Mouse (Mus musculus) liver, embryonic 16.5 days (tissue): ENCODE measurements around the gene Tcf7l2. TPM values are rescaled to one million over a fixed set of nuclear protein-coding genes. Genes with fewer than 3 reads are reported as not detected.

Experiments
- ATAC-seq: fragments of 200-750 bp; cut with Nextera tagmentation; 2 replicates; pipeline ENCODE4 v1.8.0; 2017; ENCODE audit warnings: low read depth, mild to moderate bottlenecking, moderate number of reproducible peaks, moderate library complexity
- H3K27ac ChIP-seq: fragments of 300-500 bp; sonication (generic); 2 replicates; pipeline ENCODE4 v1.5.1; 2014; ENCODE audit warnings: mild to moderate bottlenecking, low read length
- H3K27me3 ChIP-seq: fragments of 300-500 bp; sonication (generic); 2 replicates; pipeline ENCODE4 v1.6.1; 2014; ENCODE audit warnings: low read depth, low read length, mixed read lengths; ENCODE audit not compliant: control insufficient read depth, insufficient read depth
- H3K36me3 ChIP-seq: fragments of 300-500 bp; sonication (generic); 2 replicates; pipeline ENCODE4 v1.6.1; 2014; ENCODE audit warnings: mild to moderate bottlenecking; ENCODE audit not compliant: control insufficient read depth, insufficient read depth
- H3K4me1 ChIP-seq: fragments of 300-500 bp; sonication (generic); 2 replicates; pipeline ENCODE4 v1.6.1; 2014; ENCODE audit warnings: low read depth, low read length, mixed read lengths; ENCODE audit not compliant: control insufficient read depth
- H3K4me2 ChIP-seq: fragments of 300-500 bp; sonication (generic); 2 replicates; pipeline ENCODE4 v1.6.1; 2014; ENCODE audit warnings: low read depth, low read length, mixed read lengths
- H3K4me3 ChIP-seq: fragments of 300-500 bp; sonication (generic); 2 replicates; pipeline ENCODE4 v1.5.1; 2014; ENCODE audit warnings: low read depth, mild to moderate bottlenecking, low read length
- H3K9ac ChIP-seq: fragments of 300-500 bp; sonication (generic); 2 replicates; pipeline ENCODE4 v1.6.1; 2014; ENCODE audit warnings: low read depth, low read length
- H3K9me3 ChIP-seq: fragments of 300-500 bp; sonication (generic); replicated peaks from 2 replicates; pipeline ENCODE4 v1.6.1; 2016; ENCODE audit warnings: low read length; ENCODE audit not compliant: control insufficient read depth
- WGBS: fragments of 180-500 bp; shearing (Covaris S2); extraction: QIAGEN DNeasy Blood & Tissue Kit; methylation state at CpG from one replicate; pipeline ENCODE4 v1.1.7; 2014; ENCODE audit not compliant: insufficient replicate concordance; 5-methylcytosine and 5-hydroxymethylcytosine counted together
- polyA plus RNA-seq: library from polyadenylated mRNA; unstranded; fragments of >200 nt; fragmentation: Nextera tagmentation; extraction: Ambion mirVana; gene quantifications from 2 replicates; pipeline ENCODE4 v1.2.1, GENCODE M21; 2015

Gene Tcf7l2
- polyA plus RNA-seq, 1 experiment from 2014 or later, result 20.7 TPM

DNA sequence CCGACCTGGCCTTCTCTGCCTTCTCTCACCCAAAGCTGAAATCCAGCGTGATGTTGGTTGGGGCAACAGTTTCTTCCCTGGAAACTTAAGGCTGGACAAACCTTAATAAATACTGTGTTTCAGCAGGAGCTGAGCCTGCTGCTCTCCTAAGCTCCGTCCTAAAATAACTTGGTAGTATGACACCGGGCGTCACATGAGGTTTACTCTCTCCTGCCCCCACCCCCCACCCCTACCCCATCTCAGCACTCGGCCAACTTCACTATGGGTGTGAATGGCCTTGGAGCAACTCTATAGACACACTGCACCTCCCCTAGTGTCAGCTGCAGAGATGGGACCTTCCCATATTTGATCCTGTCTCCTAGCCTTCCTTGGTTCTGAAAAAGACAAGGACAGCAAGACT, 15.8 kb downstream of the Tcf7l2 start:
- 60% methylated on average over 6 of the region's 6 CpGs for WGBS
- no peak overlapping the region for H3K4me2 ChIP-seq
- no peak overlapping the region for H3K4me3 ChIP-seq
- no peaks in the 10 kb centered on the region; the same call in 1 of the 2 replicates for H3K4me1 ChIP-seq
- H3K9ac ChIP-seq, result no peak overlapping the region
- H3K9me3 ChIP-seq, result no peaks in the 10 kb centered on the region
- H3K27ac ChIP-seq, result no peak overlapping the region
- no peaks in the 10 kb centered on the region for H3K36me3 ChIP-seq
- H3K27me3 ChIP-seq, result no peaks in the 10 kb centered on the region
- ATAC-seq, result no peak

DNA sequence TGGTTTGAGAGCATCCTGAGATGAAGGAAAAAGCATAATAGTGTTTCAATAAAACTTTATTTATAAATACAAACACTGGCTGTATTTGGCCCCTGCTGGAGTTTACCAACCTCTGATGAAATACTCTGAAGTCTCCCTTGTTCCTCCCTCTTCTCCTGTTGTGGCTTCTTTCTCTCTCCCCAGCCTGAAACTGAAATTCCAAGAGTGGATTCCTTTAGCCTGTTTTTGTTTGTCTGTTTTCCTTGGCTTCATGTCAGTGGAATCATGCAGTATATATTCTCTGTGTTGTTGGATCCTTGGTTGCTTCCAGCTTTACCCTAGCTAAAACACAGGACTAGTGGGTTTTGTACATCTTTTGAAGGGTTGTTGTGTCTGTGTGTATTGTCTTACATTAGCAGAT, 16.5 kb downstream of the Tcf7l2 start:
- Histone ChIP-seq H3K36me3 (no peaks in the 10 kb centered on the region), H3K4me1 (no peaks in the 10 kb centered on the region; the same call in 1 of the 2 replicates)
- no peak for ATAC-seq

DNA sequence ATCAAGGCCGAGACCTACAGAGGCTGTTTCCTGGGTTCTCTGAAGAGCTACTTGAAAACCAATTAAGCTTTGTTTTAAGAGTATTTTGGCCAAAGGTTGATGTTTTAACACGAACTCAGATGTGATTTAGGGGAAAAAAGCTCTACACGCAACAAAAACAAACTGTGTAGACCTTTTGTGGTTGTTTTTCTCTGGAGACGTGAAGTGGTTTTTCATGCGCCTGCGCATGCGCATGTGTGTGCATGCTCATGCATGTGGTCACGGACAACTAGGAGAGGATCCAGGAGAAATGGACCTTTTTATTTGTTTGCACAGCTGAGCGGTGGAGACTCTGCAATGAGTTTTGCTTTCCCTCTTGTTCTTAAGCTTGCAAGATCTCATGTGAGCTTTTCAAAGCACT, 17.4 kb downstream of the Tcf7l2 start:
- no peak overlapping the region for H3K27ac ChIP-seq
- H3K4me2 ChIP-seq, result no peak overlapping the region
- H3K9me3 ChIP-seq, result no peaks in the 10 kb centered on the region
- ATAC-seq, result no peak
- no peaks in the 10 kb centered on the region for H3K36me3 ChIP-seq
- no peak overlapping the region for H3K4me3 ChIP-seq
- 73% methylated on average over 9 of the region's 9 CpGs for WGBS
- no peaks in the 10 kb centered on the region for H3K27me3 ChIP-seq
- H3K4me1 ChIP-seq, result no peaks in the 10 kb centered on the region; the same call in 1 of the 2 replicates
- no peak overlapping the region for H3K9ac ChIP-seq

More for the DNA sequence above, 16.5 kb downstream of the Tcf7l2 start:
- Histone ChIP-seq H3K9me3 (no peaks in the 10 kb centered on the region), H3K27me3 (no peaks in the 10 kb centered on the region), H3K4me3 (no peak overlapping the region), H3K9ac (no peak overlapping the region), H3K27ac (no peak overlapping the region), H3K4me2 (no peak overlapping the region)

DNA sequence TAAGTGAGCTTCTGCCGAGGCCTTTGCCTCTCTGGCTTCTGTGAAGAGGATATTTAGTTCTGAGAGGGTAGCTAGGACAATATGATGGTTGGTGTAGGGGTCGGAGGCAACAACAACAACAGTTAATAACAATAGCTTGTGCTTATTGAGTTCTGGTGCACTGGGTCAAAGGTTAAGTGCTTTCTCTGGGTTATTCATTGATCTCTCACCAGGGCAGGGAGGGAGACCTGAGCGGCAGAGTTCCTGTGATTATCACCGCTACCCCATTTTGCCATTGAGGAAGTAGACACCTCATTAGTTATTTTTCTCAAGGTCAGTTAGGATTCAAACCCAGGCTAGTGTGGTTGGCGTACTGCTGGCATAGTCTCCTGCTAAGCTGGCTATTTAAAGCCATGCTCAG, 19.5 kb downstream of the Tcf7l2 start:
- ATAC-seq, result no peak
- Histone ChIP-seq H3K4me1 (no peaks in the 10 kb centered on the region; the same call in 1 of the 2 replicates), H3K36me3 (no peaks in the 10 kb centered on the region), H3K9me3 (no peaks in the 10 kb centered on the region), H3K27ac (no peak overlapping the region), H3K4me2 (no peak overlapping the region), H3K9ac (no peak overlapping the region), H3K4me3 (no peak overlapping the region), H3K27me3 (no peaks in the 10 kb centered on the region)
- WGBS, result 49% methylated on average over 5 of the region's 5 CpGs

DNA sequence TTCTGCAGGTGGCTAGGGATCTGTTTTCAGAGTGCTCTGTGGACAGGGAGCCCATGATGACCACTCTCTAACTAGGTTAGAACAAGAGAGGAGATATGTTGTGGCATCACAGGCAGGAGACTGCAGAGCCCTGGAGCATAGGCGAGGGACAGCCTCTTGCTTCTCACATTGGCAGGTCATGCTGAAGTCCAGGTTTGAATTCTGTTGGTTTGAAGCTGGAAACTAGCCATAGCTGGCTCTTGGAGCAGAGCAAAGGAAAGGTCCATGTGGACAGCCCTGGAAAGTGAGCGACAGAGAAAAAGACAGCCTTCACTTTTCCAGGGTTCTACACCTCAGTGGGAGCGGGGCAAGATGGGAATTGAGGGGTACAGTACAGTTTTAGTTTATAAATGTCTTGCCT, 20.6 kb downstream of the Tcf7l2 start:
- WGBS, result 67% methylated on average over 3 of the region's 3 CpGs

DNA sequence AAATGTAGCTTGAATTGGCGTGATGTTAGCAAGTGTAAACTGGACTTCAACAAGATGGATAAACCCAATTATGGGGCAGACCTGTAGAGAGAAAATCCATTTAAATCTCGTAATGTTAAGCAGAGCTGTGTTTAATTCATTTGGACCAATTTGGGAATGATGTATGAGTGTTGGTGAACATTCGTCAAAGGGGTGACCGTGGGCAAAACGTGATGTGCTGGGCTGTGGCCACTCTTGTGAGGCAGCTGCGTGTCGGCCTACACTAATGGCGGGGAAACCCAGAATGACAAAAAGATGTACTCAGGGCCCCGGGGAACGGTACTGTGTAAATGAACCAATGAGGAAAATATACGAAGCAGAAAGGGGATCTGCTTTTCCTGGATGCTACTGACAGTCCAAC, 24.2 kb downstream of the Tcf7l2 start:
- Histone ChIP-seq H3K9ac (no peak overlapping the region), H3K9me3 (no peaks in the 10 kb centered on the region), H3K4me3 (no peak overlapping the region), H3K4me2 (no peak overlapping the region), H3K4me1 (no peaks in the 10 kb centered on the region; the same call in 1 of the 2 replicates), H3K27ac (no peak overlapping the region), H3K36me3 (no peaks in the 10 kb centered on the region), H3K27me3 (peaks cover 6% of the 10 kb centered on the region)
- ATAC-seq, result no peak
- 70% methylated on average over 11 of the region's 11 CpGs for WGBS

More for the DNA sequence above, 20.6 kb downstream of the Tcf7l2 start:
- H3K9ac ChIP-seq, result no peak overlapping the region
- H3K4me1 ChIP-seq, result no peaks in the 10 kb centered on the region; the same call in 1 of the 2 replicates
- no peak overlapping the region for H3K4me3 ChIP-seq
- H3K36me3 ChIP-seq, result no peaks in the 10 kb centered on the region
- H3K4me2 ChIP-seq, result no peak overlapping the region
- no peak for ATAC-seq
- H3K9me3 ChIP-seq, result no peaks in the 10 kb centered on the region
- H3K27me3 ChIP-seq, result no peaks in the 10 kb centered on the region
- no peak overlapping the region for H3K27ac ChIP-seq

DNA sequence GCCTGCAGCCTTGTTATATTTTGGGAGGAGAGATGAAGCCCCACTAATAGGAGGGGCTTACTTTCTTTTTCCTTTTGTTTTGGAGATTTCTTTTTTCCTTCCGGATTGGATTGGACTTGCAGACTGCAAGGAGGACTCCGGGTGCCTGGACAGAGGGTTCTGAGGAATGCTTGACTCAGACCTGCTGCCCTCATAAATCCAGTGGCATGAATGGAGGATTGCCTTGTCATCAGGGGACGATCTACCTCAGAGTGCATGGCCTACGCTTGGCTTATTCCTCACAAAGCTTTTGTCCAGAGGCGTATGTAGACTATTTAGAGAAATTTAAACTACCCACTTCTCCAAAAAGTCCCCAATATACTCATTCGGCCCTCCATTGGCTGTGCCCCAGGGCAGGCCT, 25.5 kb downstream of the Tcf7l2 start:
- H3K27me3 ChIP-seq, result peaks cover 6% of the 10 kb centered on the region
- H3K9ac ChIP-seq, result no peak overlapping the region
- 58% methylated on average over 6 of the region's 6 CpGs for WGBS
- H3K27ac ChIP-seq, result no peak overlapping the region
- H3K4me1 ChIP-seq, result no peaks in the 10 kb centered on the region; the same call in 1 of the 2 replicates
- no peaks in the 10 kb centered on the region for H3K36me3 ChIP-seq
- no peak overlapping the region for H3K4me2 ChIP-seq
- H3K4me3 ChIP-seq, result no peak overlapping the region
- no peaks in the 10 kb centered on the region for H3K9me3 ChIP-seq
- ATAC-seq, result no peak

DNA sequence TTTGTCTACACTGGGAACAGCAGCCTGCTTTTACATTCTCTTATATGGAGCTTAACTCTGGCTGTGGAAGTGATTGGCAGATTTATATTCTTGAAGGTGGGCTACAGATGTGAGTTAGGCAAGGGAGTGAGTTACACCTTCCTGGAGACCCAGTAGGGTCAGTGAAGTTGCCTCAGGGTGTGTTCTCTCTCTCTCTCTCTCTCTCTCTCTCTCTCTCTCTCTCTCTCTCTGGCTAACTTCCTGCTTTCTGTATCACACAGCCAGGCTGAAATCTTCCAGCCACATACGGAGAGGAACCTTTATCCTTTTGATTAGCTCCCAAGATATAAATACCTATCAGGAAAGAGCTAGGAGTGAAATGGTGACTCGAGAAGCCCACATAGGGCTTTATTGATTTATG, 26.0 kb downstream of the Tcf7l2 start:
- Histone ChIP-seq H3K36me3 (no peaks in the 10 kb centered on the region), H3K9ac (no peak overlapping the region), H3K9me3 (no peaks in the 10 kb centered on the region), H3K27ac (no peak overlapping the region), H3K27me3 (peaks cover 6% of the 10 kb centered on the region), H3K4me3 (no peak overlapping the region), H3K4me2 (no peak overlapping the region), H3K4me1 (no peaks in the 10 kb centered on the region; the same call in 1 of the 2 replicates)
- ATAC-seq, result no peak
- WGBS, result 17% methylated on average over 2 of the region's 2 CpGs

DNA sequence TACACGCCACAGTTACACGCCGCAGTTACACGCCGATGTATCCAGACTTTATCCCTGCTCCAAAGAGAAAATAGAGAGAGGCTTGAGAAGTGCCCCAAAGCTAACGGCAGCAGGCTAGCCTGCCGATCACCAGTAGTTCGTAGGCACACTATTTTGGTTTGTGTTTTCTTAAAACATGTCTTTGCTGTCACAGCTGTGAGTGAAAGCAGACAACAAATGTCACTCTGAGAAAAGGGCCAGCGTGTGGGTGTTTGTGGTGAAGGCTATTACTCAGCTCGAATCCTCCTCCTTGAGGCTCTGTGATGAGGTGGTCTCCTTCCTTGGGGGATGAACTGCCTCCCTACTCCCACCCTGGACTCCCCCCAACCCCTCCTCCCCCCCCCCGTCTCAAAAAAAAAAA, 26.6 kb downstream of the Tcf7l2 start:
- H3K4me1 ChIP-seq, result no peaks in the 10 kb centered on the region; the same call in 1 of the 2 replicates
- H3K9me3 ChIP-seq, result no peaks in the 10 kb centered on the region
- H3K9ac ChIP-seq, result no peak overlapping the region
- H3K4me3 ChIP-seq, result no peak overlapping the region
- WGBS, result 43% methylated on average over 11 of the region's 11 CpGs
- no peak overlapping the region for H3K27ac ChIP-seq
- no peak for ATAC-seq
- no peaks in the 10 kb centered on the region for H3K36me3 ChIP-seq
- peaks cover 6% of the 10 kb centered on the region for H3K27me3 ChIP-seq
- H3K4me2 ChIP-seq, result no peak overlapping the region
